Mouse (Mus musculus): ENCODE data around the gene Celf2.

DNA sequence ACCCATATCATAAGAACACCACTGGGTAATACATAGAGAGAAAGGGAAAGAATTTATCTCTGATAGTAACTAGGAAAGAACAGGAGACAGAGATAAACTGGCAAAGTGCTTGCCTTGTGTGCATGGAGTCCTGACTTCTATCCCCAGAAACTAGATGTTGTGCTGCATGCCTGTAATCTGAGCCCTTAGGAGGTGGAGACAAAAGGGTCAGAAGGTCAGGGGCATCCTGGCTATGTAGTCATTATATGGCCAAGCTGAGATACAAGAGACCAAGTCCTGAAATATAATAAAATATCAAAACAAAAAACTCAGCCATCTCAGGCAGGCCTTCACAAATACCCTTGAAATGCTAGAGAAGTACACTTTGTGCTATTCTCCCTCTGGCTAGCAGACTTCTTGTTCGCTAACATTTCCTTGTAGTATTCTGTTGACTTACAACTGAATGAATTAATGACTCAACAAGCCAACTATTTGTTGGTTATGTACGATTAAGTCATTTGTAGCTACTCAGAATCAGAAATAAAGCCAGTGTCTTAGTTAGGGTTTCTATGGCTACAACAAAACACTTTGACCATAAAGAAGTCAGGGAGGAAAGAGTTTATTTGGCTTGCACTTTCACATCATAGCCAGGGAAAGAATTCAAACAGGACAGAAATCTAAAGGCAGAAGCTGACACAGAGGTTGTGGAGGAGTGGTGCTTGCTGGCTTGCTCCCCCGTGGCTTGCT, 284.9 kb downstream of the Celf2 start:
- TF ChIP-seq CTCF (IDR thresholded peaks at IDR 0.05; ENCODE audit: control insufficient read depth, insufficient read depth, low read length) (no peak), POLR2A (IDR thresholded peaks at IDR 0.05; ENCODE audit: borderline replicate concordance, control insufficient read depth, low read depth, low read length) (no peak)
